Mouse (Mus musculus): ENCODE data around the gene Hs6st3. TPM values are rescaled to one million over a fixed set of nuclear protein-coding genes. Genes with fewer than 3 reads are reported as not detected.

Gene Hs6st3
- polyA plus RNA-seq, 1 experiment from 2014 or later, result 0.11 TPM

GRCm38 (mm10) chr14:119283951-119284350, 145.8 kb downstream of the Hs6st3 start:
- Histone ChIP-seq H3K9me3 (ENCODE audit: control insufficient read depth, low read length) (no peaks in the 10 kb centered on the region), H3K4me3 (ENCODE audit: low read depth, low read length) (no peak overlapping the region), H3K27me3 (ENCODE audit: control insufficient read depth, insufficient read depth, low read length) (no peaks in the 10 kb centered on the region), H3K9ac (ENCODE audit: low read length) (no peak overlapping the region), H3K27ac (replicated peaks) (no peak overlapping the region), H3K4me2 (replicated peaks; ENCODE audit: low read depth) (no peak overlapping the region), H3K4me1 (replicated peaks; ENCODE audit: control insufficient read depth, insufficient read depth) (no peaks in the 10 kb centered on the region), H3K36me3 (ENCODE audit: control insufficient read depth, insufficient read depth, low read length) (no peaks in the 10 kb centered on the region)
- DNase-seq (ENCODE audit: low spot score) (no peak), ATAC-seq (ENCODE audit: low FRiP score, low TSS enrichment) (no peak)
- TF ChIP-seq CTCF (IDR thresholded peaks at IDR 0.05; ENCODE audit: low read depth), result peak; percentile 55
- TF ChIP-seq EP300 (optimal IDR thresholded peaks at IDR 0.05), result no peak
- 82% methylated on average over 3 of the region's 3 CpGs for WGBS

GRCm38 (mm10) chr14:119289668-119290067, 151.5 kb downstream of the Hs6st3 start:
- TF ChIP-seq CTCF (IDR thresholded peaks at IDR 0.05; ENCODE audit: low read depth) (no peak), EP300 (optimal IDR thresholded peaks at IDR 0.05) (no peak)
- H3K4me1 ChIP-seq (replicated peaks; ENCODE audit: control insufficient read depth, insufficient read depth), result no peaks in the 10 kb centered on the region
- DNase-seq (ENCODE audit: low spot score) (no peak), ATAC-seq (ENCODE audit: low FRiP score, low TSS enrichment) (no peak)
- H3K36me3 ChIP-seq (ENCODE audit: control insufficient read depth, insufficient read depth, low read length), result no peaks in the 10 kb centered on the region
- H3K9ac ChIP-seq (ENCODE audit: low read length), result no peak overlapping the region
- no peaks in the 10 kb centered on the region for H3K9me3 ChIP-seq (ENCODE audit: control insufficient read depth, low read length)
- H3K27me3 ChIP-seq (ENCODE audit: control insufficient read depth, insufficient read depth, low read length), result no peaks in the 10 kb centered on the region
- WGBS, result 69% methylated on average over 1 of the region's 1 CpGs
- no peak overlapping the region for H3K4me2 ChIP-seq (replicated peaks; ENCODE audit: low read depth)
- H3K27ac ChIP-seq (replicated peaks), result no peak overlapping the region
- no peak overlapping the region for H3K4me3 ChIP-seq (ENCODE audit: low read depth, low read length)

- 78% methylated on average over 6 of the region's 6 CpGs for WGBS
Observed at GRCm38 (mm10) chr14:119294071-119294470, 155.9 kb downstream of the Hs6st3 start.

GRCm38 (mm10) chr14:119306461-119306860, 168.3 kb downstream of the Hs6st3 start:
- no peak overlapping the region for H3K4me2 ChIP-seq (replicated peaks; ENCODE audit: low read depth)
- H3K27me3 ChIP-seq (ENCODE audit: control insufficient read depth, insufficient read depth, low read length), result no peaks in the 10 kb centered on the region
- DNase-seq (ENCODE audit: low spot score) (no peak), ATAC-seq (ENCODE audit: low FRiP score, low TSS enrichment) (no peak)
- H3K9ac ChIP-seq (ENCODE audit: low read length), result no peak overlapping the region
- H3K4me1 ChIP-seq (replicated peaks; ENCODE audit: control insufficient read depth, insufficient read depth), result no peaks in the 10 kb centered on the region
- WGBS, result 48% methylated on average over 3 of the region's 3 CpGs
- H3K36me3 ChIP-seq (ENCODE audit: control insufficient read depth, insufficient read depth, low read length), result no peaks in the 10 kb centered on the region
- no peak overlapping the region for H3K4me3 ChIP-seq (ENCODE audit: low read depth, low read length)
- no peak overlapping the region for H3K27ac ChIP-seq (replicated peaks)
- no peaks in the 10 kb centered on the region for H3K9me3 ChIP-seq (ENCODE audit: control insufficient read depth, low read length)
- TF ChIP-seq CTCF (IDR thresholded peaks at IDR 0.05; ENCODE audit: low read depth), result no peak
- TF ChIP-seq EP300 (optimal IDR thresholded peaks at IDR 0.05), result no peak

More at GRCm38 (mm10) chr14:119294071-119294470, 155.9 kb downstream of the Hs6st3 start:
- no peaks in the 10 kb centered on the region for H3K27me3 ChIP-seq (ENCODE audit: control insufficient read depth, insufficient read depth, low read length)
- H3K36me3 ChIP-seq (ENCODE audit: control insufficient read depth, insufficient read depth, low read length), result no peaks in the 10 kb centered on the region
- H3K4me2 ChIP-seq (replicated peaks; ENCODE audit: low read depth), result no peak overlapping the region
- no peak for TF ChIP-seq CTCF (IDR thresholded peaks at IDR 0.05; ENCODE audit: low read depth)
- TF ChIP-seq EP300 (optimal IDR thresholded peaks at IDR 0.05), result no peak
- no peaks in the 10 kb centered on the region for H3K9me3 ChIP-seq (ENCODE audit: control insufficient read depth, low read length)
- H3K27ac ChIP-seq (replicated peaks), result no peak overlapping the region
- no peak overlapping the region for H3K4me3 ChIP-seq (ENCODE audit: low read depth, low read length)
- no peak for ATAC-seq (ENCODE audit: low FRiP score, low TSS enrichment)
- H3K9ac ChIP-seq (ENCODE audit: low read length), result no peak overlapping the region
- no peaks in the 10 kb centered on the region for H3K4me1 ChIP-seq (replicated peaks; ENCODE audit: control insufficient read depth, insufficient read depth)
- DNase-seq (ENCODE audit: low spot score), result no peak

- Histone ChIP-seq H3K4me3 (ENCODE audit: low read depth, low read length) (no peak overlapping the region), H3K4me2 (replicated peaks; ENCODE audit: low read depth) (no peak overlapping the region), H3K27me3 (ENCODE audit: control insufficient read depth, insufficient read depth, low read length) (no peaks in the 10 kb centered on the region), H3K27ac (replicated peaks) (no peak overlapping the region), H3K36me3 (ENCODE audit: control insufficient read depth, insufficient read depth, low read length) (no peaks in the 10 kb centered on the region), H3K9ac (ENCODE audit: low read length) (no peak overlapping the region), H3K4me1 (replicated peaks; ENCODE audit: control insufficient read depth, insufficient read depth) (no peaks in the 10 kb centered on the region), H3K9me3 (ENCODE audit: control insufficient read depth, low read length) (no peaks in the 10 kb centered on the region)
- TF ChIP-seq EP300 (optimal IDR thresholded peaks at IDR 0.05) (no peak), CTCF (IDR thresholded peaks at IDR 0.05; ENCODE audit: low read depth) (no peak)
- DNase-seq (ENCODE audit: low spot score) (no peak), ATAC-seq (ENCODE audit: low FRiP score, low TSS enrichment) (no peak)
- WGBS, result 76% methylated on average over 2 of the region's 2 CpGs
Observed at GRCm38 (mm10) chr14:119318379-119318778, 180.2 kb downstream of the Hs6st3 start.

- Histone ChIP-seq H3K4me3 (ENCODE audit: low read depth, low read length) (no peak overlapping the region), H3K9ac (ENCODE audit: low read length) (no peak overlapping the region), H3K9me3 (ENCODE audit: control insufficient read depth, low read length) (no peaks in the 10 kb centered on the region), H3K27ac (replicated peaks) (no peak overlapping the region), H3K4me2 (replicated peaks; ENCODE audit: low read depth) (no peak overlapping the region), H3K36me3 (ENCODE audit: control insufficient read depth, insufficient read depth, low read length) (no peaks in the 10 kb centered on the region), H3K4me1 (replicated peaks; ENCODE audit: control insufficient read depth, insufficient read depth) (no peaks in the 10 kb centered on the region), H3K27me3 (ENCODE audit: control insufficient read depth, insufficient read depth, low read length) (no peaks in the 10 kb centered on the region)
- ATAC-seq (ENCODE audit: low FRiP score, low TSS enrichment) (no peak), DNase-seq (ENCODE audit: low spot score) (no peak)
- TF ChIP-seq CTCF (IDR thresholded peaks at IDR 0.05; ENCODE audit: low read depth) (no peak), EP300 (optimal IDR thresholded peaks at IDR 0.05) (no peak)
- 80% methylated on average over 11 of the region's 11 CpGs for WGBS
Observed at GRCm38 (mm10) chr14:119347236-119347635, 209.1 kb downstream of the Hs6st3 start.
